Comparison of ENCODE assay signal across 18 mouse cellular contexts in genomic region chr2:21980177-21980576, GRCm38 (mm10).
"Had no signal": no experiment of that assay in that cellular context is flagged by ENCODE, and none has a peak within 500 bp of the region (broad histone marks: within the 10 kb centered on the region; RNA-seq: fewer than 3 reads in every experiment).

No protein-coding gene starts in this region.

- H3K9ac ChIP-seq: lung, embryonic 14.5 days; midbrain, embryonic 12.5 days; neural tube, embryonic 12.5 days had no signal

- H3K27ac ChIP-seq: midbrain, embryonic 10.5 days; midbrain, embryonic 12.5 days; neural tube, embryonic 12.5 days had no signal

- ATAC-seq: midbrain, embryonic 16.5 days had no signal

- H3K4me2 ChIP-seq: lung, embryonic 14.5 days; midbrain, embryonic 12.5 days; neural tube, embryonic 12.5 days had no signal

- H3K36me3 ChIP-seq: midbrain, embryonic 10.5 days; midbrain, embryonic 12.5 days; neural tube, embryonic 12.5 days had no signal

- H3K9me3 ChIP-seq: midbrain, embryonic 10.5 days; midbrain, embryonic 12.5 days; neural tube, embryonic 12.5 days had no signal

- H3K27me3 ChIP-seq: midbrain, embryonic 12.5 days; neural tube, embryonic 12.5 days had no signal

- H3K4me3 ChIP-seq: midbrain, embryonic 10.5 days; midbrain, embryonic 12.5 days; myocyte; neural tube, embryonic 12.5 days had no signal

- DNase-seq: lung, adult 18-20 months; lung, embryonic 14.5 days; lung, postnatal 10 days; lung, postnatal 4 days; midbrain, embryonic 14.5 days; retina, postnatal 1 day; right cerebral cortex, adult 18-20 months; right cerebral cortex, postnatal 25 days; right cerebral cortex, postnatal 4 days; spleen, adult 18-20 months; thymus, adult 18-20 months; thymus, postnatal 14 days; thymus, postnatal 36 days had no signal

- H3K4me1 ChIP-seq: midbrain, embryonic 10.5 days; midbrain, embryonic 12.5 days; neural tube, embryonic 12.5 days had no signal
